In genomic region chr5:24981765-24982164, GRCm38 (mm10) we compare ENCODE assay signal across 11 mouse cellular contexts.
DNase-seq lines count a peak whose midpoint lies in the region; ATAC-seq lines count a peak whose summit lies in the region.
"Had no signal": no experiment of that assay in that cellular context is flagged by ENCODE, and none has a peak within 500 bp of the region (broad histone marks: within the 10 kb centered on the region; RNA-seq: fewer than 3 reads in every experiment).

No protein-coding gene starts in this region.

- 78% methylated on average over 6 of the region's 6 CpGs for WGBS in kidney, embryonic 16.5 days
- 48% methylated on average over 6 of the region's 6 CpGs for WGBS in heart, embryonic 10.5 days
- 49% methylated on average over 6 of the region's 6 CpGs for WGBS in lung, embryonic 16.5 days
- 82% methylated on average over 6 of the region's 6 CpGs for WGBS in forebrain, embryonic 11.5 days

- H3K4me1 ChIP-seq in kidney, embryonic 16.5 days (ENCODE audit: insufficient read depth, low read length): peaks cover 44% of the 10 kb centered on the region
- H3K4me1 ChIP-seq in heart, embryonic 10.5 days: peaks cover 98% of the 10 kb centered on the region
- H3K4me1 ChIP-seq in lung, embryonic 16.5 days (replicated peaks; ENCODE audit: control insufficient read depth, insufficient read depth, low read length): peaks cover 10% of the 10 kb centered on the region; the same call in 1 of the 2 replicates
- peaks cover 3% of the 10 kb centered on the region; the same call in 1 of the 2 replicates for H3K4me1 ChIP-seq in forebrain, embryonic 11.5 days (replicated peaks; ENCODE audit: control insufficient read depth, insufficient read depth, low read length)

- H3K27me3 ChIP-seq in kidney, embryonic 16.5 days (ENCODE audit: insufficient read depth, low read length): no peaks in the 10 kb centered on the region
- H3K27me3 ChIP-seq in heart, embryonic 10.5 days (ENCODE audit: insufficient read depth, poor library complexity, severe bottlenecking): no peaks in the 10 kb centered on the region
- no peaks in the 10 kb centered on the region for H3K27me3 ChIP-seq in lung, embryonic 16.5 days (ENCODE audit: control insufficient read depth, insufficient read depth, low read depth, low read length)
- no peaks in the 10 kb centered on the region for H3K27me3 ChIP-seq in forebrain, embryonic 11.5 days (ENCODE audit: control insufficient read depth, insufficient read depth, low read length)
- H3K27me3 ChIP-seq: embryonic facial prominence, embryonic 12.5 days had no signal

- no peak for ATAC-seq in kidney, embryonic 16.5 days (ENCODE audit: low FRiP score, low TSS enrichment)
- ATAC-seq in lung, embryonic 16.5 days (ENCODE audit: low read depth): peak; percentile 55
- no peak for ATAC-seq in erythroid progenitor cell, adult 5-6 weeks (replicated peaks; ENCODE audit: low FRiP score, poor library complexity, severe bottlenecking)
- no peak for ATAC-seq in forebrain, embryonic 11.5 days (replicated peaks; ENCODE audit: low FRiP score)

- H3K27ac ChIP-seq in kidney, embryonic 16.5 days (ENCODE audit: low read length): no peak overlapping the region
- H3K27ac ChIP-seq in heart, embryonic 10.5 days: peak overlapping the region; percentile 87
- H3K27ac ChIP-seq in lung, embryonic 16.5 days (ENCODE audit: low read length): no peak overlapping the region
- no peak overlapping the region for H3K27ac ChIP-seq in forebrain, embryonic 11.5 days (ENCODE audit: low read depth, low read length)
- H3K27ac ChIP-seq: embryonic facial prominence, embryonic 12.5 days had no signal

- peak; percentile 38 for DNase-seq in kidney, postnatal 14 days
- DNase-seq in adrenal gland, postnatal 25 days: peak; percentile 66
- peak; percentile 83 for DNase-seq in heart, embryonic 10.5 days (ENCODE audit: low spot score)
- no peak for DNase-seq in forebrain, embryonic 11.5 days (ENCODE audit: low spot score)
- DNase-seq in urinary bladder, postnatal 25 days (ENCODE audit: low spot score): no peak
- DNase-seq: kidney, adult 9 months; thymus, postnatal 25 days had no signal

- H3K4me2 ChIP-seq in kidney, embryonic 16.5 days (replicated peaks; ENCODE audit: low read depth, low read length): no peak overlapping the region
- H3K4me2 ChIP-seq in lung, embryonic 16.5 days (ENCODE audit: low read depth, low read length): no peak overlapping the region
- H3K4me2 ChIP-seq in forebrain, embryonic 11.5 days (ENCODE audit: low read depth, low read length, severe bottlenecking): no peak overlapping the region
- H3K4me2 ChIP-seq: embryonic facial prominence, embryonic 12.5 days had no signal

- no peaks in the 10 kb centered on the region for H3K9me3 ChIP-seq in kidney, embryonic 16.5 days (ENCODE audit: low read length)
- H3K9me3 ChIP-seq in heart, embryonic 10.5 days: no peaks in the 10 kb centered on the region
- no peaks in the 10 kb centered on the region for H3K9me3 ChIP-seq in lung, embryonic 16.5 days (ENCODE audit: control insufficient read depth, low read length)
- H3K9me3 ChIP-seq in forebrain, embryonic 11.5 days (ENCODE audit: control insufficient read depth, low read length): no peaks in the 10 kb centered on the region
- H3K9me3 ChIP-seq: embryonic facial prominence, embryonic 12.5 days had no signal

- no peaks in the 10 kb centered on the region for H3K36me3 ChIP-seq in kidney, embryonic 16.5 days (ENCODE audit: insufficient read depth, low read length)
- no peaks in the 10 kb centered on the region for H3K36me3 ChIP-seq in heart, embryonic 10.5 days
- H3K36me3 ChIP-seq in lung, embryonic 16.5 days (ENCODE audit: control insufficient read depth, insufficient read depth, low read length): no peaks in the 10 kb centered on the region
- H3K36me3 ChIP-seq in forebrain, embryonic 11.5 days (ENCODE audit: control insufficient read depth, insufficient read depth, low read length): no peaks in the 10 kb centered on the region
- H3K36me3 ChIP-seq: embryonic facial prominence, embryonic 12.5 days had no signal

- H3K4me3 ChIP-seq in kidney, embryonic 16.5 days (ENCODE audit: low read length): no peak overlapping the region
- H3K4me3 ChIP-seq in heart, embryonic 10.5 days: no peak overlapping the region
- no peak overlapping the region for H3K4me3 ChIP-seq in lung, embryonic 16.5 days (ENCODE audit: low read length)
- no peak overlapping the region for H3K4me3 ChIP-seq in forebrain, embryonic 11.5 days (ENCODE audit: low read depth, low read length)
- H3K4me3 ChIP-seq: embryonic facial prominence, embryonic 12.5 days had no signal

- no peak overlapping the region for H3K9ac ChIP-seq in kidney, embryonic 16.5 days (replicated peaks; ENCODE audit: low read length)
- no peak overlapping the region for H3K9ac ChIP-seq in lung, embryonic 16.5 days (ENCODE audit: low read length)
- no peak overlapping the region for H3K9ac ChIP-seq in forebrain, embryonic 11.5 days (ENCODE audit: low read length)
- H3K9ac ChIP-seq: embryonic facial prominence, embryonic 12.5 days had no signal

Comparison
In these comparisons a context has a peak if more than half of its experiments do, and no peak if none do; other contexts are left out.
1. DNase-seq: peak in kidney, postnatal 14 days (single experiment), adrenal gland, postnatal 25 days (single experiment) and heart, embryonic 10.5 days (single experiment); none in forebrain, embryonic 11.5 days (single experiment) and urinary bladder, postnatal 25 days (single experiment).